Mouse (Mus musculus) E14TG2a.4 (cell line): ENCODE measurements around the gene Gstt1.

ENCODE experiments used
- CTCF ChIP-seq: conservative IDR thresholded peaks from 2 replicates; pipeline ENCODE4 v1.5.1; 2014; ENCODE audit warnings: low read length
- POU5F1 ChIP-seq: IDR thresholded peaks from 2 replicates; pipeline ENCODE4 v1.6.1; 2014; ENCODE audit warnings: low read length, borderline replicate concordance

- TF ChIP-seq CTCF (no peak), POU5F1 (no peak)
Measured at GRCm38 (mm10) chr10:75798176-75798696, at the start of gene Gstt1.
